In genomic region chr9:116173473-116174170, GRCm38 (mm10) we compare ENCODE assay signal across 9 mouse cellular contexts. TPM values are rescaled to one million over a fixed set of nuclear protein-coding genes. Genes with fewer than 3 reads are reported as not detected.
DNase-seq lines count a peak whose midpoint lies in the region; ATAC-seq and TF ChIP-seq lines count a peak whose summit lies in the region.
"Had no signal": no experiment of that assay in that cellular context is flagged by ENCODE, and none has a peak within 500 bp of the region (broad histone marks: within the 10 kb centered on the region; RNA-seq: fewer than 3 reads in every experiment).

No protein-coding gene starts in this region.

- TF ChIP-seq CTCF in CH12.LX (conservative IDR thresholded peaks at IDR 0.05 in 1 of 2, IDR thresholded peaks at IDR 0.05 in 1 of 2; ENCODE audit: low read depth in 2 of 2, low read length in 2 of 2), result no peak

- H3K27ac ChIP-seq in CH12.LX (ENCODE audit: insufficient read depth, low read depth), result peak overlapping the region; percentile 86
- no peak overlapping the region for H3K27ac ChIP-seq in hindbrain, embryonic 12.5 days

- peaks cover 63% of the 10 kb centered on the region for H3K79me2 ChIP-seq in CH12.LX (replicated peaks; ENCODE audit: control insufficient read depth, extremely low read depth, insufficient read depth, poor library complexity, severe bottlenecking)

- no peaks in the 10 kb centered on the region for H3K27me3 ChIP-seq in CH12.LX (replicated peaks)
- H3K27me3 ChIP-seq in hindbrain, embryonic 12.5 days, result peaks cover 30% of the 10 kb centered on the region

- peak overlapping the region; percentile 96 for H3K9ac ChIP-seq in CH12.LX (ENCODE audit: insufficient read depth, low read depth)
- no peak overlapping the region for H3K9ac ChIP-seq in hindbrain, embryonic 12.5 days

- TF ChIP-seq EP300 in CH12.LX (IDR thresholded peaks at IDR 0.05; ENCODE audit: low read length), result peak; percentile 10; the same call in 1 of the 2 replicates

- dilution Hi-C loops in CH12.LX (cut with MboI; ENCODE audit: extremely low pct_ligation_motif_present, extremely low pct_unique_long_range_greater_than_20kb, low sequenced_read_pairs), result no loop called here

- intact Hi-C loops in heart, postnatal 25 days (cut with DNase I), result loop anchor here (2.0 to 5.0 kb wide), 2 partner anchors 85 to 154 kb away; no protein-coding TSS in a partner anchor

- H3K36me3 ChIP-seq in CH12.LX (replicated peaks in 1 of 2; ENCODE audit: control insufficient read depth in 1 of 2, insufficient read depth in 1 of 2, low read length in 1 of 2), result peaks cover 4 to 24% of the 10 kb centered on the region in 2 experiments
- no peaks in the 10 kb centered on the region for H3K36me3 ChIP-seq in hindbrain, embryonic 12.5 days

- H3K4me2 ChIP-seq in CH12.LX (ENCODE audit: insufficient read depth, low read depth, poor library complexity, severe bottlenecking), result peak overlapping the region; percentile 85
- H3K4me2 ChIP-seq in hindbrain, embryonic 12.5 days (replicated peaks), result peak overlapping the region; percentile 81

- ATAC-seq in hindbrain, embryonic 12.5 days (ENCODE audit: low FRiP score), result no peak
- ATAC-seq in frontal cortex, adult (ENCODE audit: low TSS enrichment), result no peak

- H3K4me3 ChIP-seq in CH12.LX (replicated peaks in 1 of 3; ENCODE audit: low read depth in 2 of 3, low read length in 2 of 3, poor library complexity in 1 of 3), result peak overlapping the region; percentile 92 to 96 (median 96)
- peak overlapping the region; percentile 53 for H3K4me3 ChIP-seq in hindbrain, embryonic 12.5 days

- 85% methylated on average over 15 of the region's 16 CpGs for WGBS in hindbrain, embryonic 12.5 days

- DNase-seq in heart, adult 11 months, result peak; percentile 94
- DNase-seq in heart, postnatal 25 days (ENCODE audit: low spot score), result no peak
- peak; percentile 82 for DNase-seq in CH12.LX (ENCODE audit: extremely low read depth)
- DNase-seq in lung, postnatal 4 days, result peak; percentile 38 to 44
- no peak for DNase-seq in retina, embryonic 14.5 days (ENCODE audit: low spot score)
- DNase-seq in MN1 (ENCODE audit: low spot score), result no peak
- DNase-seq: gastrocnemius, postnatal 10 days had no signal

- peaks cover 18 to 66% of the 10 kb centered on the region in 2 experiments for H3K4me1 ChIP-seq in CH12.LX (ENCODE audit: control insufficient read depth in 1 of 2, insufficient read depth in 2 of 2)
- H3K4me1 ChIP-seq in hindbrain, embryonic 12.5 days, result peaks cover 6% of the 10 kb centered on the region

- in situ Hi-C loops in CH12.LX (cut with MboI; ENCODE audit: low pct_ligation_motif_present, low pct_unique_long_range_greater_than_20kb, low sequenced_read_pairs), result loop anchor here (5.0 to 10.0 kb wide), 3 partner anchors 36 to 89 kb away; no protein-coding TSS in a partner anchor

- no peaks in the 10 kb centered on the region for H3K9me3 ChIP-seq in CH12.LX (replicated peaks; ENCODE audit: low read length)
- H3K9me3 ChIP-seq in hindbrain, embryonic 12.5 days (replicated peaks), result no peaks in the 10 kb centered on the region

- no peak; the same call in 1 of the 2 replicates for TF ChIP-seq RAD21 in CH12.LX (IDR thresholded peaks at IDR 0.05; ENCODE audit: low read depth, low read length)

- TF ChIP-seq POLR2A in CH12.LX (IDR thresholded peaks at IDR 0.05; ENCODE audit: low read depth, low read length), result peak; percentile 41; the same call in 1 of the 2 replicates

TF ChIP-seq in CH12.LX, 34 proteins besides CTCF, POLR2A, EP300 and RAD21:
- TF ChIP-seq GABPA (IDR thresholded peaks at IDR 0.05; ENCODE audit: insufficient replicate concordance, low read depth, low read length) (no peak), JUND (conservative IDR thresholded peaks at IDR 0.05; ENCODE audit: low read depth, low read length) (no peak), USF1 (IDR thresholded peaks at IDR 0.05; ENCODE audit: low read depth, low read length) (peak; percentile 45; the same call in 1 of the 2 replicates), PAX5 (IDR thresholded peaks at IDR 0.05; ENCODE audit: low read length) (no peak), E2F4 (IDR thresholded peaks at IDR 0.05; ENCODE audit: insufficient replicate concordance, low read depth, low read length) (no peak), POLR2AphosphoS2 (IDR thresholded peaks at IDR 0.05; ENCODE audit: low read depth, low read length) (no peak), USF2 (conservative IDR thresholded peaks at IDR 0.05; ENCODE audit: low read depth, low read length) (peak; percentile 48), MEF2A (IDR thresholded peaks at IDR 0.05; ENCODE audit: borderline replicate concordance, low read depth, low read length) (no peak), ETS1 (conservative IDR thresholded peaks at IDR 0.05; ENCODE audit: low read depth, low read length) (no peak), ZKSCAN1 (IDR thresholded peaks at IDR 0.05; ENCODE audit: borderline replicate concordance, low read depth, low read length) (no peak), MXI1 (IDR thresholded peaks at IDR 0.05; ENCODE audit: low read depth, low read length) (0 out of 2 replicates have a peak, but pooled peaks have one; percentile 10), ZC3H11A (IDR thresholded peaks at IDR 0.05; ENCODE audit: low read depth, low read length) (no peak), BHLHE40 (IDR thresholded peaks at IDR 0.05; ENCODE audit: low read depth, low read length) (peak; percentile 46), IRF4 (IDR thresholded peaks at IDR 0.05; ENCODE audit: low read depth, low read length) (no peak), JUN (IDR thresholded peaks at IDR 0.05; ENCODE audit: insufficient read depth, low read depth, low read length) (no peak), TBP (conservative IDR thresholded peaks at IDR 0.05; ENCODE audit: low read depth, low read length) (peak; percentile 58), MAZ (IDR thresholded peaks at IDR 0.05; ENCODE audit: low read depth, low read length) (no peak), NELFE (IDR thresholded peaks at IDR 0.05; ENCODE audit: low read depth, low read length) (no peak), TCF12 (IDR thresholded peaks at IDR 0.05; ENCODE audit: low read depth, low read length) (no peak), CHD1 (IDR thresholded peaks at IDR 0.05; ENCODE audit: low read depth, low read length) (0 out of 2 replicates have a peak, but pooled peaks have one; percentile 26), CHD2 (IDR thresholded peaks at IDR 0.05; ENCODE audit: low read length) (no peak), RCOR1 (conservative IDR thresholded peaks at IDR 0.05; ENCODE audit: low read depth, low read length) (no peak), MAX (IDR thresholded peaks at IDR 0.05; ENCODE audit: low read length) (no peak), UBTF (IDR thresholded peaks at IDR 0.05; ENCODE audit: low read depth, low read length) (no peak), HCFC1 (IDR thresholded peaks at IDR 0.05; ENCODE audit: low read depth, low read length) (no peak), ELF1 (IDR thresholded peaks at IDR 0.05; ENCODE audit: low read depth, low read length) (no peak), SMC3 (IDR thresholded peaks at IDR 0.05; ENCODE audit: low read depth, low read length) (no peak), SIN3A (IDR thresholded peaks at IDR 0.05; ENCODE audit: low read length) (peak; percentile 47), ZMIZ1 (IDR thresholded peaks at IDR 0.05; ENCODE audit: low read depth, low read length) (no peak; the same call in 1 of the 2 replicates), MYC (IDR thresholded peaks at IDR 0.05; ENCODE audit: low read depth, low read length) (peak; percentile 5; the same call in 1 of the 2 replicates), ZNF384 (IDR thresholded peaks at IDR 0.05; ENCODE audit: low read depth, low read length) (no peak), NRF1 (IDR thresholded peaks at IDR 0.05; ENCODE audit: low read depth, low read length) (no peak), KAT2A (IDR thresholded peaks at IDR 0.05; ENCODE audit: insufficient replicate concordance, low read length) (0 out of 2 replicates have a peak, but pooled peaks have one; percentile 18), MAFK (IDR thresholded peaks at IDR 0.05; ENCODE audit: insufficient replicate concordance, low read length) (no peak)

RNA-seq across cellular contexts. Expression of gene Tgfbr2, which starts 1.5 kb away (rescaled TPM):
- total RNA-seq in heart, postnatal 25 days (2021), result 10 to 100 TPM; 35.7 to 37.0 TPM
- 43.0 and 46.3 TPM in 2 replicates for total RNA-seq in CH12.LX (2012; rRNA removed)
- 19.6 and 21.2 TPM in 2 replicates for total RNA-seq in CH12.LX (2014; rRNA removed)
- 37.4 and 42.8 TPM in 2 replicates for polyA plus RNA-seq in CH12.LX (2012; ENCODE audit: insufficient read length, low read depth)
- 18.9 and 19.3 TPM in 2 replicates for polyA plus RNA-seq in hindbrain, embryonic 12.5 days (2016; fragmentation: Nextera tagmentation; extraction: Ambion mirVana)

Comparison
In these comparisons a context has a peak if more than half of its experiments do, and no peak if none do; other contexts are left out.
1. DNase-seq: peak in heart, adult 11 months (single experiment), CH12.LX (single experiment) and lung, postnatal 4 days (2 of 2); none in heart, postnatal 25 days (single experiment), retina, embryonic 14.5 days (single experiment) and MN1 (single experiment).